Mouse (Mus musculus): ENCODE results near the gene Zcchc7. TPM values are rescaled to one million over a fixed set of nuclear protein-coding genes. Genes with fewer than 3 reads are reported as not detected.

Gene Zcchc7
- polyA plus RNA-seq, 1 experiment, result 41.8 TPM

DNA sequence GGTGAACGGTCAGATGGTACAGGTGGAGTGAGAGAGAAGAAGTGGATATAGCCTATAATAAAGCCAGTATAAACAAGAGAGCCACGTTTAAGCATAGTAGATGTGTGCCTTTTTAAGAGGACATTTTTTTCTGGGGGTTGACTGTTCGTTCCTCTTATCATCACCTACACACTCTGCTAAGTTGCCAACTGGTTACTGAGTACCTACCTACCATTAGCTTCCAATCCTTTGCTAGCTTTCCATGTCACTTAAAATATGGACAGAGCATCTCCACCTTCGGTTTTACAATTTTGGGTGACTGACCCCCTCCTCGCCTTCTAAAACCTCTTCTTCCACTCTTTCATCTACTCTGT lies 167.4 kb downstream of the Zcchc7 start:
- no peaks in the 10 kb centered on the region for H3K36me3 ChIP-seq (ENCODE audit: control insufficient read depth, insufficient read depth, low read length, poor library complexity, severe bottlenecking)
- H3K4me3 ChIP-seq (ENCODE audit: low read depth, low read length), result no peak overlapping the region
- H3K27me3 ChIP-seq (ENCODE audit: control insufficient read depth, insufficient read depth, low read length, poor library complexity, severe bottlenecking), result no peaks in the 10 kb centered on the region
- no peak overlapping the region for H3K9ac ChIP-seq (ENCODE audit: low read depth, poor library complexity, severe bottlenecking)
- no peaks in the 10 kb centered on the region for H3K9me3 ChIP-seq (replicated peaks; ENCODE audit: control insufficient read depth, insufficient read depth, low read length, poor library complexity, severe bottlenecking)
- no peaks in the 10 kb centered on the region for H3K4me1 ChIP-seq (ENCODE audit: control insufficient read depth, insufficient read depth, low read length)
- no peak for TF ChIP-seq CTCF (IDR thresholded peaks at IDR 0.05; ENCODE audit: low read depth, low read length)
- no peak for TF ChIP-seq POLR2A (IDR thresholded peaks at IDR 0.05; ENCODE audit: insufficient read depth, low read length)
- TF ChIP-seq EP300 (IDR thresholded peaks at IDR 0.05; ENCODE audit: insufficient read depth, low read depth, low read length), result no peak
- H3K27ac ChIP-seq (ENCODE audit: insufficient read depth, low read length), result no peak overlapping the region

- Histone ChIP-seq H3K27me3 (ENCODE audit: control insufficient read depth, insufficient read depth, low read length, poor library complexity, severe bottlenecking) (no peaks in the 10 kb centered on the region), H3K4me1 (ENCODE audit: control insufficient read depth, insufficient read depth, low read length) (no peaks in the 10 kb centered on the region), H3K9me3 (replicated peaks; ENCODE audit: control insufficient read depth, insufficient read depth, low read length, poor library complexity, severe bottlenecking) (no peaks in the 10 kb centered on the region), H3K4me3 (ENCODE audit: low read depth, low read length) (no peak overlapping the region), H3K36me3 (ENCODE audit: control insufficient read depth, insufficient read depth, low read length, poor library complexity, severe bottlenecking) (peaks cover 6% of the 10 kb centered on the region), H3K27ac (ENCODE audit: insufficient read depth, low read length) (no peak overlapping the region), H3K9ac (ENCODE audit: low read depth, poor library complexity, severe bottlenecking) (no peak overlapping the region)
- TF ChIP-seq POLR2A (IDR thresholded peaks at IDR 0.05; ENCODE audit: insufficient read depth, low read length), result no peak
- no peak for TF ChIP-seq CTCF (IDR thresholded peaks at IDR 0.05; ENCODE audit: low read depth, low read length)
- TF ChIP-seq EP300 (IDR thresholded peaks at IDR 0.05; ENCODE audit: insufficient read depth, low read depth, low read length), result no peak
Observed at GRCm38 (mm10) chr4:44927934-44928333, 172.3 kb downstream of the Zcchc7 start.

GRCm38 (mm10) chr4:44928790-44929189 lies 173.1 kb downstream of the Zcchc7 start:
- H3K9ac ChIP-seq (ENCODE audit: low read depth, poor library complexity, severe bottlenecking), result no peak overlapping the region
- H3K4me3 ChIP-seq (ENCODE audit: low read depth, low read length), result no peak overlapping the region
- no peaks in the 10 kb centered on the region for H3K27me3 ChIP-seq (ENCODE audit: control insufficient read depth, insufficient read depth, low read length, poor library complexity, severe bottlenecking)
- no peak overlapping the region for H3K27ac ChIP-seq (ENCODE audit: insufficient read depth, low read length)
- no peak for TF ChIP-seq EP300 (IDR thresholded peaks at IDR 0.05; ENCODE audit: insufficient read depth, low read depth, low read length)
- no peak for TF ChIP-seq CTCF (IDR thresholded peaks at IDR 0.05; ENCODE audit: low read depth, low read length)
- no peak for TF ChIP-seq POLR2A (IDR thresholded peaks at IDR 0.05; ENCODE audit: insufficient read depth, low read length)
- H3K9me3 ChIP-seq (replicated peaks; ENCODE audit: control insufficient read depth, insufficient read depth, low read length, poor library complexity, severe bottlenecking), result no peaks in the 10 kb centered on the region
- no peaks in the 10 kb centered on the region for H3K4me1 ChIP-seq (ENCODE audit: control insufficient read depth, insufficient read depth, low read length)
- H3K36me3 ChIP-seq (ENCODE audit: control insufficient read depth, insufficient read depth, low read length, poor library complexity, severe bottlenecking), result peaks cover 6% of the 10 kb centered on the region

DNA sequence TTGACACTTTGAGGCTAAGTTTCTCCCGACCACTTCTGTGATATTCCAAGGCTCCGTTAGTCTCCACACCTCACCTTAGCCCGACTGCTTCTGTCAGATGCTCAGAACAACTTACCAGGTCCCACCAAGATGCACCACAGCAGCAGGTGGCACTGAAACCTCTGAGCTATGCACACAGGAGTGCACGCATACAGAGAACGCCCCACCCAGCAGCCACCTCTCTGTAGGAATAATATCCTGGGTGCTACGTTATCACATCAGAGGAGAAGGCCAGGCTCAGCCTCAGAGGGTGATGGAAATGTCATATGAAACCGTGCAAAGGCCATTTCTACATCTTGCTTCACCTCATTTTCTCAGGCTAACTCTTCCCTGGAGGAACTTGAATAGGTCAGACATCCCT lies 174.7 kb downstream of the Zcchc7 start:
- Histone ChIP-seq H3K9ac (ENCODE audit: low read depth, poor library complexity, severe bottlenecking) (no peak overlapping the region), H3K4me3 (ENCODE audit: low read depth, low read length) (no peak overlapping the region), H3K27me3 (ENCODE audit: control insufficient read depth, insufficient read depth, low read length, poor library complexity, severe bottlenecking) (no peaks in the 10 kb centered on the region), H3K4me1 (ENCODE audit: control insufficient read depth, insufficient read depth, low read length) (no peaks in the 10 kb centered on the region), H3K27ac (ENCODE audit: insufficient read depth, low read length) (no peak overlapping the region), H3K9me3 (replicated peaks; ENCODE audit: control insufficient read depth, insufficient read depth, low read length, poor library complexity, severe bottlenecking) (no peaks in the 10 kb centered on the region), H3K36me3 (ENCODE audit: control insufficient read depth, insufficient read depth, low read length, poor library complexity, severe bottlenecking) (peaks cover 6% of the 10 kb centered on the region)
- no peak for TF ChIP-seq POLR2A (IDR thresholded peaks at IDR 0.05; ENCODE audit: insufficient read depth, low read length)
- TF ChIP-seq CTCF (IDR thresholded peaks at IDR 0.05; ENCODE audit: low read depth, low read length), result no peak
- no peak for TF ChIP-seq EP300 (IDR thresholded peaks at IDR 0.05; ENCODE audit: insufficient read depth, low read depth, low read length)

- no peak for TF ChIP-seq EP300 (IDR thresholded peaks at IDR 0.05; ENCODE audit: insufficient read depth, low read depth, low read length)
- TF ChIP-seq POLR2A (IDR thresholded peaks at IDR 0.05; ENCODE audit: insufficient read depth, low read length), result no peak
- TF ChIP-seq CTCF (IDR thresholded peaks at IDR 0.05; ENCODE audit: low read depth, low read length), result no peak
- H3K4me3 ChIP-seq (ENCODE audit: low read depth, low read length), result no peak overlapping the region
- H3K4me1 ChIP-seq (ENCODE audit: control insufficient read depth, insufficient read depth, low read length), result no peaks in the 10 kb centered on the region
- H3K27me3 ChIP-seq (ENCODE audit: control insufficient read depth, insufficient read depth, low read length, poor library complexity, severe bottlenecking), result no peaks in the 10 kb centered on the region
- H3K27ac ChIP-seq (ENCODE audit: insufficient read depth, low read length), result no peak overlapping the region
- H3K36me3 ChIP-seq (ENCODE audit: control insufficient read depth, insufficient read depth, low read length, poor library complexity, severe bottlenecking), result peaks cover 6% of the 10 kb centered on the region
- no peaks in the 10 kb centered on the region for H3K9me3 ChIP-seq (replicated peaks; ENCODE audit: control insufficient read depth, insufficient read depth, low read length, poor library complexity, severe bottlenecking)
- no peak overlapping the region for H3K9ac ChIP-seq (ENCODE audit: low read depth, poor library complexity, severe bottlenecking)
Observed at GRCm38 (mm10) chr4:44931732-44932131, 176.1 kb downstream of the Zcchc7 start.

DNA sequence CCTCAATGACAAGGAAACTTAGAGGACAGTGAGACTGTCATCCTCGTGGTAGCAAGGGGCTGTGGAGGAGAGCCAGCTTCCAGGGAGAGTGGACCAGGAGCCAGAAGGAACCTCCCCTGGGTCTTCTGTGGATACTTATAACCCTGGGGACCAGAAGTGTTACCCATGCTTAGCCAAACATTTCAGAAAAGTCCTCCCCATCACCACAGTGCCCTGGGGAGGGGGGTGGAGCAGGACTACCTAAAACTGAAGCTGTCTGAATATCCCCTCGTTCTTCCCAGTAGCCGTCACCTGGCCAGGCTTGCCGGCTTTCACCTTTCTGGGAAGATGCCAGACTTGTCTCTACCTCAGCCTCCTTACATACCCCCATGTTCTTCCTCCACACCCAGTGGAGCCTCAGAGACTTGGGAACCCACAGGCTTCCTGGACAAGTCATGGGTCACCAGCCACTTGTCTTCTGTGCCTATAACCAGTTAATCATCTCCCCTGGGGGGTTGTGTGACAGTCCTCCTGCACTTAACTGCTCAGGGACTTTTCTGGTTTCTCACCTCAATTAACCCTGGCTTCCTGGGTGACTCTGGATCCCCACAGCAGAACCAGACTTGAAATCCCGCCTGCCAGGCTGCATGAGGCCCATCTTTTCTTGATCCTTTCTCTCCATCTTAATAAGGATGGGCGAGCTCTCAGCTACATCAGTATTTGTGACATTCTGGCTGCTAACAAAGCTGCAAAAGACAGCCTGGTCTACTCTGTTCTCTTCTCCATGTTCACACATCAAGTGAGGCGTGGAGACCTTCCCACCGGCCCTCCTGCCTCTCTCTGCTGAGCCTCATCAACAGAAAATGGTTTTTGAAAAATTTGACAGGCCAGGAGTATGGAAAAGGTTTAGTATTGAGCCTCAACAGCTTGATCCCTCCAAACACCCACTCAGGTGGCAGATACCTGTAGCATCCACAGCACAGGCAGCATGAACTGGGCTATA lies 183.0 kb downstream of the Zcchc7 start:
- H3K9me3 ChIP-seq (replicated peaks; ENCODE audit: control insufficient read depth, insufficient read depth, low read length, poor library complexity, severe bottlenecking), result no peaks in the 10 kb centered on the region
- no peak overlapping the region for H3K4me3 ChIP-seq (ENCODE audit: low read depth, low read length)
- H3K27ac ChIP-seq (ENCODE audit: insufficient read depth, low read length), result no peak overlapping the region
- H3K9ac ChIP-seq (ENCODE audit: low read depth, poor library complexity, severe bottlenecking), result no peak overlapping the region
- TF ChIP-seq CTCF (IDR thresholded peaks at IDR 0.05; ENCODE audit: low read depth, low read length) (no peak), EP300 (IDR thresholded peaks at IDR 0.05; ENCODE audit: insufficient read depth, low read depth, low read length) (no peak), POLR2A (IDR thresholded peaks at IDR 0.05; ENCODE audit: insufficient read depth, low read length) (no peak)
- no peaks in the 10 kb centered on the region for H3K36me3 ChIP-seq (ENCODE audit: control insufficient read depth, insufficient read depth, low read length, poor library complexity, severe bottlenecking)
- H3K27me3 ChIP-seq (ENCODE audit: control insufficient read depth, insufficient read depth, low read length, poor library complexity, severe bottlenecking), result no peaks in the 10 kb centered on the region
- no peaks in the 10 kb centered on the region for H3K4me1 ChIP-seq (ENCODE audit: control insufficient read depth, insufficient read depth, low read length)

All from ES-Bruce4 (cell line).